Mouse (Mus musculus) kidney, embryonic 14.5 days (tissue): ENCODE results near the gene Bahcc1. TPM values are rescaled to one million over a fixed set of nuclear protein-coding genes. Genes with fewer than 3 reads are reported as not detected.

Source experiments
- ATAC-seq: fragments of 200-750 bp; cut with Nextera tagmentation; 2 replicates; pipeline ENCODE4 v1.8.0; 2017; ENCODE audit warnings: moderate number of reproducible peaks, mild to moderate bottlenecking, moderate TSS enrichment, moderate library complexity; ENCODE audit not compliant: low FRiP score, low TSS enrichment
- H3K27ac ChIP-seq: fragments of 300-500 bp; sonication (generic); 2 replicates; pipeline ENCODE4 v1.5.1; 2014; ENCODE audit warnings: low read depth, mild to moderate bottlenecking, low read length, moderate library complexity, mixed read lengths
- H3K27me3 ChIP-seq: fragments of 300-500 bp; sonication (generic); 2 replicates; pipeline ENCODE4 v1.6.1; 2014; ENCODE audit warnings: mild to moderate bottlenecking, low read length; ENCODE audit not compliant: control insufficient read depth, insufficient read depth
- H3K36me3 ChIP-seq: fragments of 300-500 bp; sonication (generic); 2 replicates; pipeline ENCODE4 v1.6.1; 2014; ENCODE audit warnings: low read length, mixed read lengths; ENCODE audit not compliant: control insufficient read depth, insufficient read depth
- H3K4me1 ChIP-seq: fragments of 300-500 bp; sonication (generic); 2 replicates; pipeline ENCODE4 v1.6.1; 2014; ENCODE audit warnings: low read length, mixed read lengths; ENCODE audit not compliant: control insufficient read depth, insufficient read depth
- H3K4me2 ChIP-seq: fragments of 300-500 bp; sonication (generic); replicated peaks from 2 replicates; pipeline ENCODE4 v1.6.1; 2014; ENCODE audit warnings: low read depth, mild to moderate bottlenecking, low read length
- H3K4me3 ChIP-seq: fragments of 300-500 bp; sonication (generic); 2 replicates; pipeline ENCODE4 v1.5.1; 2014; ENCODE audit warnings: mild to moderate bottlenecking, low read length
- H3K9ac ChIP-seq: fragments of 300-500 bp; sonication (generic); 2 replicates; pipeline ENCODE4 v1.6.1; 2014; ENCODE audit warnings: low read depth, mild to moderate bottlenecking, low read length, moderate library complexity
- H3K9me3 ChIP-seq: fragments of 300-500 bp; sonication (generic); 2 replicates; pipeline ENCODE4 v1.6.1; 2016; ENCODE audit warnings: low read length; ENCODE audit not compliant: control insufficient read depth
- WGBS: fragments of 180-500 bp; shearing (Covaris S2); extraction: QIAGEN DNeasy Blood & Tissue Kit; methylation state at CpG from one replicate; pipeline ENCODE4 v1.1.7; 2014; 5-methylcytosine and 5-hydroxymethylcytosine counted together
- polyA plus RNA-seq: library from polyadenylated mRNA; unstranded; fragments of >200 nt; fragmentation: Nextera tagmentation; extraction: Ambion mirVana; gene quantifications from 2 replicates; pipeline ENCODE4 v1.2.1, GENCODE M21; 2014

Bahcc1 gene
- polyA plus RNA-seq, 1 experiment from 2014 or later = 27.2 TPM

- Histone ChIP-seq H3K9me3 (no peaks in the 10 kb centered on the region), H3K4me1 (peaks cover 77% of the 10 kb centered on the region), H3K9ac (no peak overlapping the region), H3K36me3 (no peaks in the 10 kb centered on the region; the same call in 1 of the 2 replicates), H3K4me2 (no peak overlapping the region), H3K27ac (0 out of 2 replicates have a peak overlapping the region, but pooled peaks have one; percentile 24), H3K4me3 (no peak overlapping the region), H3K27me3 (no peaks in the 10 kb centered on the region)
- WGBS = 84% methylated on average over 13 of the region's 13 CpGs
- ATAC-seq = no peak
These were observed 21.0 kb downstream of the Bahcc1 start for GRCm38 (mm10) chr11:120253646-120254315.

- Histone ChIP-seq H3K27ac (0 out of 2 replicates have a peak overlapping the region, but pooled peaks have one; percentile 24), H3K4me2 (no peak overlapping the region), H3K27me3 (no peaks in the 10 kb centered on the region), H3K9ac (no peak overlapping the region), H3K9me3 (no peaks in the 10 kb centered on the region), H3K36me3 (no peaks in the 10 kb centered on the region; the same call in 1 of the 2 replicates), H3K4me1 (peaks cover 74% of the 10 kb centered on the region), H3K4me3 (no peak overlapping the region)
- ATAC-seq = no peak
- 47% methylated on average over 11 of the region's 11 CpGs for WGBS
These were observed 21.7 kb downstream of the Bahcc1 start for GRCm38 (mm10) chr11:120254420-120254819.

GRCm38 (mm10) chr11:120255038-120255437 lies 22.3 kb downstream of the Bahcc1 start:
- Histone ChIP-seq H3K4me3 (no peak overlapping the region), H3K9ac (no peak overlapping the region), H3K27ac (peak overlapping the region; percentile 24), H3K4me2 (no peak overlapping the region), H3K36me3 (peaks cover under 1% of the 10 kb centered on the region; the same call in 1 of the 2 replicates), H3K9me3 (no peaks in the 10 kb centered on the region), H3K27me3 (no peaks in the 10 kb centered on the region), H3K4me1 (peaks cover 74% of the 10 kb centered on the region)
- 72% methylated on average over 6 of the region's 6 CpGs for WGBS
- no peak for ATAC-seq

GRCm38 (mm10) chr11:120255499-120255898 lies 22.8 kb downstream of the Bahcc1 start:
- Histone ChIP-seq H3K9me3 (no peaks in the 10 kb centered on the region), H3K4me2 (no peak overlapping the region), H3K27me3 (no peaks in the 10 kb centered on the region), H3K4me1 (peaks cover 74% of the 10 kb centered on the region), H3K4me3 (no peak overlapping the region), H3K36me3 (peaks cover 5% of the 10 kb centered on the region; the same call in 1 of the 2 replicates), H3K9ac (no peak overlapping the region), H3K27ac (no peak overlapping the region)
- ATAC-seq = no peak
- 60% methylated on average over 8 of the region's 8 CpGs for WGBS

GRCm38 (mm10) chr11:120256108-120256507 lies 23.4 kb downstream of the Bahcc1 start:
- ATAC-seq = no peak
- 71% methylated on average over 5 of the region's 5 CpGs for WGBS
- no peaks in the 10 kb centered on the region for H3K9me3 ChIP-seq
- peaks cover 74% of the 10 kb centered on the region for H3K4me1 ChIP-seq
- H3K4me3 ChIP-seq = no peak overlapping the region
- peak overlapping the region; percentile 28; the same call in 1 of the 2 replicates for H3K9ac ChIP-seq
- H3K27me3 ChIP-seq = no peaks in the 10 kb centered on the region
- no peak overlapping the region for H3K4me2 ChIP-seq
- peaks cover 10% of the 10 kb centered on the region; the same call in 1 of the 2 replicates for H3K36me3 ChIP-seq
- no peak overlapping the region for H3K27ac ChIP-seq

GRCm38 (mm10) chr11:120256543-120256942 lies 23.8 kb downstream of the Bahcc1 start:
- Histone ChIP-seq H3K27me3 (no peaks in the 10 kb centered on the region), H3K4me2 (no peak overlapping the region), H3K27ac (no peak overlapping the region), H3K9ac (peak overlapping the region; percentile 12; the same call in 1 of the 2 replicates), H3K4me3 (no peak overlapping the region), H3K36me3 (peaks cover 12% of the 10 kb centered on the region; the same call in 1 of the 2 replicates), H3K4me1 (peaks cover 74% of the 10 kb centered on the region), H3K9me3 (no peaks in the 10 kb centered on the region)
- no peak for ATAC-seq
- WGBS = 55% methylated on average over 10 of the region's 10 CpGs

- Histone ChIP-seq H3K9me3 (no peaks in the 10 kb centered on the region), H3K9ac (no peak overlapping the region), H3K4me3 (no peak overlapping the region), H3K36me3 (peaks cover 12% of the 10 kb centered on the region; the same call in 1 of the 2 replicates), H3K27me3 (no peaks in the 10 kb centered on the region), H3K27ac (no peak overlapping the region), H3K4me1 (peaks cover 75% of the 10 kb centered on the region), H3K4me2 (no peak overlapping the region)
- WGBS = 81% methylated on average over 10 of the region's 10 CpGs
- ATAC-seq = no peak
These were observed 24.5 kb downstream of the Bahcc1 start for GRCm38 (mm10) chr11:120256981-120257820.

GRCm38 (mm10) chr11:120257911-120258310 lies 25.2 kb downstream of the Bahcc1 start:
- H3K4me3 ChIP-seq = no peak overlapping the region
- H3K4me2 ChIP-seq = no peak overlapping the region
- no peak for ATAC-seq
- peaks cover 75% of the 10 kb centered on the region for H3K4me1 ChIP-seq
- WGBS = 97% methylated on average over 13 of the region's 13 CpGs
- H3K27me3 ChIP-seq = no peaks in the 10 kb centered on the region
- H3K27ac ChIP-seq = no peak overlapping the region
- no peak overlapping the region for H3K9ac ChIP-seq
- H3K9me3 ChIP-seq = no peaks in the 10 kb centered on the region
- peaks cover 12% of the 10 kb centered on the region; the same call in 1 of the 2 replicates for H3K36me3 ChIP-seq
